Mouse (Mus musculus) layer of hippocampus, adult 2 months (tissue): Measurements from ENCODE around the gene Armt1. TPM values are rescaled to one million over a fixed set of nuclear protein-coding genes. Genes with fewer than 3 reads are reported as not detected.

Experiments
- DNase-seq, 2 experiments: peaks; one replicate each; pipeline ENCODE4 v3.0.0; 2022; ENCODE audit warnings: low spot score in 2 of 2
- H3K27ac ChIP-seq: fragments of 200-600 bp; 2 replicates; pipeline ENCODE4 v1.8.1; 2022
- H3K4me3 ChIP-seq: fragments of 200-600 bp; 2 replicates; pipeline ENCODE4 v1.8.1; 2022; ENCODE audit warnings: mild to moderate bottlenecking
- CTCF ChIP-seq: fragments of 200-600 bp; conservative IDR thresholded peaks from 2 replicates; pipeline ENCODE4 v1.8.1; 2022; ENCODE audit warnings: antibody characterized with exemption, mild to moderate bottlenecking, moderate library complexity
- long read RNA-seq, 2 experiments: library from polyadenylated mRNA; stranded (forward); transcript quantifications; one replicate each; pipeline ENCODE4 v2.0.0; 2021; ENCODE audit warnings: borderline mapping rate in 2 of 2
- total RNA-seq, 2 experiments: library from RNA; stranded (reverse); gene quantifications; 2 replicates each; pipeline ENCODE4 v1.2.3; 2021

The Armt1 gene
- 10 to 100 TPM; 24.0 to 24.9 TPM for total RNA-seq
- long read RNA-seq, experiment 1, transcript Armt1-201 (5 exons, 2,429 nt), result major isoform, 10 of 17 reads
- long read RNA-seq, experiment 1, partial matches to known transcripts, result 0 of 17 reads
- long read RNA-seq, experiment 1, other reads (novel, unspliced or antisense), result 7 of 17 reads
- long read RNA-seq, experiment 2, full-length matches to known transcripts, result 18 of 22 reads
- long read RNA-seq, experiment 2, partial matches to known transcripts, result 2 of 22 reads
- long read RNA-seq, experiment 2, other reads (novel, unspliced or antisense), result 2 of 22 reads

DNA sequence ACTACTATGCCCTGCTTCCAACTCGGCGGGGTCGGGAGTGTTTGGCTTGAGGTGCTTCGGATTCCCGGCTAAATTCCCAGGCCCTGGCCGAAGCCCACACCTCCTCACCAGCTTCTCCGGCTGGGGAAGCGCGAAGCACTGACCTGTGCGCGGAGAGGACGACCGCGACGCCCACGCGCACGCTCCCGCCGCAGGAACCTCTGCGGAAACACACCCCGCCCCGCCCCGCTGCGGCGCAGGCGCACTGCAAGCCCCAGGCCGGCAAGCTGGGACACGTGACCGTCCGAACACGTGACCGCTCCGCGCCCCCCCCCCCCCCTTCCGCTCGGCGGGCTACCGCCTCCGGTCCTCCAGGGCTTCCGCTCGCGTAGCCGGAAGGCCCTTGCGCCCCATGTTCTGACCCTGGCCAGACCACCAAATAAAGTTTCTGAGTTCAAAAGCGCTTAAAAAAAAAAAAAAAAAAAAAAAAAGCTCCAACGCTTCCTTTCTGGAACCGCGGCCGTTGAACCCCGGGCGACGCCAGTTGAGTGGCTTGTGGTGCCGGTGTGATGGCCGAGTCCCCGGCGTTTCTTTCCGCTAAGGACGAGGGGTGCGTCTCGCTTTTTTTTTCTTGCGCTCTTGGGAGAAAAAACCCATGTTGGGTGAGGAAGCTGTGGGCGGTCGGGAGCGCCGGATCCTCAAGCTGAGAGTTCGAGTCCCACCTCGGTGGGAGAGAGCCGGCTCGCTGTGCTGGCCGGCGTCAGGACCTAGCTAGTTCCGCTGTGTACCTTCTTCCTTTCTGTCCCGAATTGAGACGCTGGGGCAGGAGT lies at the start of gene Armt1, which contains the start of gene Rmnd1:
Gene Armt1 (plus strand): TSS at position 345 of the 809 bp plus-strand sequence.
Gene Rmnd1 (minus strand): TSS at position 266 of the 809 bp plus-strand sequence.
- H3K4me3 ChIP-seq, result peak within 1 kb of the TSS; percentile 94
- peak; percentile 93 to 94 for DNase-seq
- no peak for TF ChIP-seq CTCF

DNA sequence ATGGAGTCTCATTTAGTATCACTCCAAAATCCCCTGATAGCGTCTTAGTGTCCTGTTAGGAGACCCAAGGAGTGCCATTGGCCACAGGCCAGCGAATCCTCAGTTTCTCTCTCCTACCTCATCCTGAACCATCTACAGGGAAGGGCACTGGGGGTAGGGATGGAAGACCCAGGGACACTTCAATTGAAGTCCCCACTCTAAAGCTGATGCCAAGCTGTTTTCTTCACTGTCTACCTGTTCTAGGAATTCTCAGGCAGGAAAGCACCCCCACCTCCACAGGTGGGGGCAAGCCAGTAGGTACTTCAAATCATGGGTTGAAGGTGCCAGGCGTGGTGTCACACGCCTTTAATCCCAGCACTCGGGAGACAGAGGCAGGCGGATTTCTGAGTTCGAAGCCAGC lies 48.0 kb upstream of the Armt1 start:
- Histone ChIP-seq H3K4me3 (no peak overlapping the region), H3K27ac (no peak overlapping the region)
- TF ChIP-seq CTCF, result no peak
- no peak for DNase-seq

More for the DNA sequence above, at the start of gene Armt1, which contains the start of gene Rmnd1:
- peak within 1 kb of the TSS; percentile 98 for H3K27ac ChIP-seq

DNA sequence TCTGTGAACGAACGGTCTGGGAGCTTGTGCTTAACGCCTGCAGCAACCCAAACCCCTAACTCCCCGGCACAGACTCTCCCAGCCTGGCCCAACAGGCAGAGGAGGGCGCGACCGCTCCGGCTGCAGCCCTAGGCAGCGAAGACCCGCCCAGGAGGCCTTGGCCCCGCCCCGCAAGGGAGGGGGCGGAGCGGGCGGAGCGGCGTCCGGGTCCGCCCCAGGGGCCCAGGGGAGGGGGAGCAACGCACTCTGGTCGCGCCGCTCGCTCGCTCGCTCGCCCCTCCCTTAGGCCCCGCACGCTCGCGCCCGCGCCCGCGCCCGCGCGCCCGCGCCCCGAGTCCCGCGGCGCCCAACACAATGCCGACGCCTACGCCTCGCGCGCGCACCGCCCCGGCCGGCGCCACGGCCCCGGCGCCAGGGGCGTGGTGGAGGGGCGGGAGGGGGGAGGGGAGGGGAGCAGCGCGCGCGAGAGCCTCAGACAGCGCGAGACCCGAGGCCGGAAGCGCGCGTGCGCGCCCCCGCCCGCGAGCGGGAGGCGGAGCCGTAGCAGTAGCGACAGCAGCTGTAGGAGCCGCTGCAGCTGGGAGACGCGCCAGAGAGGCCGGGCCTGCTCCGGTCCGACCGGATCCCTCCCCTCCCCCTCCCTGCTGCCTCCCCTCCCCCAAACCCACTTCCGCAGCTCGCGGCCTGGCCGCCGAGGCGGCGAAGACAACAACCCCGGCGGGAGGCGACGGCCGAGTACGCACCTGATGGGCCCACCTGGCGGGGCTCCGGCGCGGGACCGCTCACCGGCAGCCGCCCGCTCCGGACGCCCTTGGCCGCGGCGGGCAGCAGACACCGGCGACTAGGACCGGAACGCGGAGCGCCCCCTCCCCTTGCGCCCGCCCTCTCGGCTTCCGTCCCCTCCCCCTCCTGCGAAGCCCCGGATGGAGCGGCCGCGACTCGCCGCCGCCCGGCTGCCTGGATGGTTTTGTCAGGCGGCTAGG lies 45.4 kb upstream of the Armt1 start:
- Histone ChIP-seq H3K27ac (peak overlapping the region; percentile 100), H3K4me3 (peak overlapping the region; percentile 87)
- peak; percentile 92 to 93 for DNase-seq
- no peak for TF ChIP-seq CTCF

DNA sequence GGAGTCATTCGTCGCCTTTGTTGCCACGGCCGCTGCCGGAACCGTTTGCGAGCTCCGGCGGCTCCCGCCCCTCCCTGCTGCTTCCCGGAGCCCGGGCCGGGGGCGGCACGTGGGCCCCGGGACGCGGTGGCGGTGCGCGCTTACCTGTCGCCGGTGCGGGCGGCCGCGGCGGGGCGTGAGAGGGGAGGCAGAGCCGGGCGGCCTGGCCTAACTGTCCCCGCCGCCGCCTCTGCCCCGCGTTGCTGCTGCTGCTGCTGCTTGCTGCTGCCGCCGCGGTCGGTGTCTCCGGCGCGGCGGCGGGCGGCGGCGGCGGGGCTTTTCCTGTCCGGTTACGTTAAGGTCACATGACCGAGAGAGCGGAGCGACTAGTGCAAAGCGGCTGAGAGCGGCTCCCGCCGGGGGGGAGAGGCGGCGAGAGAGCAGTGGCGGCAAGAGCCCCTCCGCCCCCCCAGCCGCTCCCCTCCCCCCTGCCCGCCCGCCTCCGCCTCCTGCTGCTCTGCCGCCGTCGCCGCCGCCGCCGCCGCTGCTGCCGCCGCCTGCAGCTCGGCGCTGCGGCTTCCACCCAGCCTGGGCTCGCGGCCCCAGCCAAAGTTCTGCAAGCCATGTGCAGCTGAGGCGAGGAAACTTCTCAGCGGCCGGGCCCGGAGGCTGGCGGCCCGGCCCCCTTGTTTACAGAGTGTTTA lies 44.4 kb upstream of the Armt1 start, which contains the start of gene Zbtb2:
Gene Zbtb2 (minus strand): TSS at position 408 of the 683 bp plus-strand sequence.
- TF ChIP-seq CTCF, result no peak
- Histone ChIP-seq H3K4me3 (peak within 1 kb of the TSS; percentile 87), H3K27ac (peak within 1 kb of the TSS; percentile 100)
- DNase-seq, result peak; percentile 58 to 60

DNA sequence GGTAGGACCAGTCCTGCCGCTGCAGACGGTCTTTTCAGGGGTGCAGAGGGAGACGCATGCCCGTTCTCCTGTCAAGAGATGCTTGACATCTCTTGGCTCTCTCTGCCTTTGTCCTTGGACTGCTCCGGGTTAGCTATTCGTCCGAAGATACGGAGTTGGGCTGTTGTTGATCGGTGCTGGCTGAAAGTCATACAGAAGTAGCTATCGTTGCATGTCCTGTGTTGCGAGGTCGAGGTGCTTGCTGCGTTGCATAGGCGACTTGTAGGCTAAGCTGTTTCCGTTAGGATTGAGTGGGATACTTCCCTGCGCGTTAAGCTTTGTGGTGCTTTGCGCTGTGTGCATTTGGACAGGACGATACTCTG lies 43.9 kb upstream of the Armt1 start:
- Histone ChIP-seq H3K27ac (peak overlapping the region; percentile 100), H3K4me3 (peak overlapping the region; percentile 87)
- no peak for TF ChIP-seq CTCF
- no peak for DNase-seq

DNA sequence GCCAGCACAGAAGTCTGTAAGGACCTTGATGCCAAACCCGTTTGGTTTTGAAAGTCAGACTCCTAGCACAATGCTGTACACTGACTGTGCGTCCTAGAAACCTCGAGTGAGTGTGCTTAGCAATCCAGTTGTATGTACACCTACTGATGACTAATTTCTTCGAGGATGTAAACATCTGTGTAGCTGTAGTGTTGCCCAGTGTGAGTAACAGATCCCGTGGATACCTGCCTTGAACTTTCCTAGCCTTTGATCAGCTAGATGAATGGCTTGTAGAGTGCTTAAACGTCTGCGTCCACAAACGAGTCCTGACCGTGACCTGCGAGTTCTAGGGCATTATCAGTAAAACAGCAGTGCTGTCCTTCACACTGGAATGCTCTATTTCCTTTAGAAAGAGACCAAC lies 43.2 kb upstream of the Armt1 start:
- DNase-seq, result no peak
- TF ChIP-seq CTCF, result no peak
- Histone ChIP-seq H3K27ac (peak overlapping the region; percentile 100; the same call in 1 of the 2 replicates), H3K4me3 (peak overlapping the region; percentile 87)

DNA sequence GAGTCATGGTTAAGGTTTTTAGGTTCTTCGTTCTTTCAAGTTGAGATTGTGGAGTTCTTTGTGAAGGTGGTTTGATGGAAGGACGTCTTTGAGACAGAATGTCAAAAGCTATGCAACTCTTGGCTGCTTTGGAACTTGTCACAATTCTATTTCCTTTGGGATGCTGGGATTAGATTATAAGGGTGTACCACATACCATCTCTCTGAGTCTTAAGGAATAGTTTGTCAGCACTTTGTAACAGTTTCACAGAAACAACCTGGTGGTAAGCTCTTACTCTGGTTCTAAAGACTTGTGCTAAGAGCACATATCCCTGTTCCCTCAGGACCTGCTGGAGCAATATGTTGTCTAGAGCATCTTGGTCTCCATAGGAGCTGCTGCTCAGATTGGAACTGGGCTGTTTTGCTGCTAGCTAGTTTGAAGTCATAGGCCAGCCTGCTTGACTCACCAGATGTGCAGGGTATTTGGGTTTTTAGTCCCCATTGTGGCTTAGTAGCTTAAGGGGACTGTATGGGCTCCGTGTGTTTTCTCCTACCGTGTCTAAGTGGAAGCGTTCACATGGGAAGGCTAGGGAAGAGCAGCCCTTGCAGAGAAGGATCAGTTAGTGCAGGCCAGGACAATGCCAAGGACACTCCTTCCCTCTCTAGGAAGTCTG lies 42.7 kb upstream of the Armt1 start:
- no peak for DNase-seq
- TF ChIP-seq CTCF, result no peak
- H3K27ac ChIP-seq, result peak overlapping the region; percentile 100; the same call in 1 of the 2 replicates
- H3K4me3 ChIP-seq, result peak overlapping the region; percentile 87

DNA sequence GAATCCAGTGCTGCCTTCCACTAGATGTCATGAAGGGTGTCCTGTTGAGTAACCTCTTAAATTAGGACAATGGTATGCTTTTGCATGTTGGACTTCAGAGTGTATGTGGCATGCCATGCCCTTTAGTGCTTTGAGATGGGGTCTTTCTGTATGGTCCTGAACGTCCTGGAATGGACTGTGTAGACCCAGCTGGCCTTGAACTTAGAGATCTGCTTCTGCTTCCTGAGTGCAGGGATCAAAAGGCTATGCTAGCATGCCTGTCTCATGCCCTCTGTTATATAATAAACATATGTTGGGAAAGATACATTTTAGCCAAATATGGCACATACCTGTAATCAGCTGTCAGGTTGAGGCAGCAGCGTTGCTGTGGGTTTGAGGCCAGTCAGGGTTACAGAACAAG lies 41.7 kb upstream of the Armt1 start:
- no peak for DNase-seq
- no peak for TF ChIP-seq CTCF
- Histone ChIP-seq H3K27ac (peak overlapping the region; percentile 29; the same call in 1 of the 2 replicates), H3K4me3 (no peak overlapping the region; the same call in 1 of the 2 replicates)

DNA sequence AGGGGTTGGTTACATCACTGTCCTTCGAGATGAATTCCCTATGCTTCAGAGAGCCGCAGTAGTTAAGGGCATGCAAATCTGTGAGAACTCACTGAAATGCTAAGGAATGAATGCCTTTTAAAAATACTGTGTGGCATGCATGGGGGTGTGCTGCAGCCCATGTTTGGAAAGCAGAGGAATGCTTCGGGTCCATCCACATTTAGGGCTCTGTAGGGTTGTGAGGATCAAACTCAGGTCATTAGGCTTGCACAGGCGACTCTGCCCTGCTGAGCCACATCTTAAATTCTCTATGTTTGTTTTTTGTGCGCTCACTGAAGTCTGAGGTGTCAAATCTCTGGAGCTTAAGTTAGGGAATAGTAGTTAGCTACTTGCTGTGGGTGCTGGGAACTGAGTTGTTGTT lies 41.2 kb upstream of the Armt1 start:
- Histone ChIP-seq H3K27ac (no peak overlapping the region), H3K4me3 (no peak overlapping the region; the same call in 1 of the 2 replicates)
- TF ChIP-seq CTCF, result no peak
- DNase-seq, result no peak

DNA sequence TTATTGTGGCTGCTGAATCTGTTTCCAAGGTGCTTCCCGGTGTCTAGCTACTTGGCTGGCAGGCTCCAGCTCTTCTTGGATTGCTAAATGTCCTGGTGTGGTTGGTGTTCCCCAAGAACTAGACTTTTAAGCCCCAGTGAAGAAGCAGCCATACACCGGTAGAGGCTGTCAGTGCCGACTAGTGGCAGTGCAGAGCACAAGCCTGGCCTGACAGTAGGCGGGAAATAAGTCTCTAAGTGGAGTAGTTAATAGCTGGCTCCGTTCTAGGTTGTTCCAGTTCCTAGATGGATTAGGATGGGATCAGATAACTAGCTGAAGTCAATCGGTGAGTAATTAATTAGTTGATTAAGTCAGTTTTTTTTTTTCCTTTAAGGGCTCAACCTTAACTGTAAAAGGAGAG lies 40.4 kb upstream of the Armt1 start:
- TF ChIP-seq CTCF, result peak; percentile 84
- DNase-seq, result no peak
- no peak overlapping the region; the same call in 1 of the 2 replicates for H3K4me3 ChIP-seq
- no peak overlapping the region for H3K27ac ChIP-seq

DNA sequence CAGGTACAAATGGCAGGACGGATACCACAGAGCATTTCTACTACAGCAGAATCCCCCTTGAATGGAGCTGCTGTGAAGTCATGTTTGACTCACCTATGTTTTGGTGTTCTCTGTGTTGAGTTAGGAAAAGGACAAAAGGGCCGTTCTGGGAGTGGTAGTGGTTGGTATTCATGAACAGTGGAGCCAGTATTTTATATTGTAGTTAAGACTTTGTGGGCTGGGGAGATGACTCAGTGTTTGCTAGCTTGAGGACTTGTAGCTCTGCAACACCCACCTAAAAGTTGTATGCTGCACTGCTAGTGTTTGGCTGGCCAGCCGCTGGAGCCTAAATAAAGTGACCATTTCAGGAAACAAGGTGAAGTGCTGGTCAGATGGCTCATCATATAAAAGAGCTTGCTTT lies 36.9 kb upstream of the Armt1 start:
- no peak for TF ChIP-seq CTCF
- no peak for DNase-seq

More for the DNA sequence above, 36.9 kb upstream of the Armt1 start:
- H3K4me3 ChIP-seq, result no peak overlapping the region
- H3K27ac ChIP-seq, result no peak overlapping the region
